Mouse (Mus musculus): ENCODE measurements at regions not wholly inside any gene's neighbourhood (a gene's known extent, or its start where the extent isn't known, plus 50 kb on each side); places are given as distances from the start of the nearest gene placed in this dataset.
"Not testable (repeated sequence)": the region's sequence is repeated elsewhere in the genome, so short reads cannot be mapped to it uniquely, and the experiment has no call there.

- Histone ChIP-seq H3K36me3 (ENCODE audit: insufficient read depth, low read length) (no peaks in the 10 kb centered on the region), H3K27me3 (ENCODE audit: insufficient read depth, low read length) (no peaks in the 10 kb centered on the region), H3K27ac (ENCODE audit: low read depth, low read length) (no peak overlapping the region), H3K4me3 (ENCODE audit: low read depth, low read length) (no peak overlapping the region), H3K9ac (replicated peaks; ENCODE audit: low read length, poor library complexity, severe bottlenecking) (no peak overlapping the region), H3K9me3 (ENCODE audit: low read length) (no peaks in the 10 kb centered on the region), H3K4me1 (ENCODE audit: insufficient read depth, low read length) (no peaks in the 10 kb centered on the region), H3K4me2 (ENCODE audit: low read depth, low read length, poor library complexity, severe bottlenecking) (no peak overlapping the region)
- TF ChIP-seq CTCF (IDR thresholded peaks at IDR 0.05) = no peak
- 39% methylated on average over 2 of the region's 2 CpGs for WGBS
- no peak for ATAC-seq (ENCODE audit: low FRiP score)
- DNase-seq (ENCODE audit: low spot score) = no peak
Observed at GRCm38 (mm10) chr6:4277245-4277890, 190.6 kb upstream of the Bet1 start.

- no peak for TF ChIP-seq CTCF (IDR thresholded peaks at IDR 0.05)
- no peak overlapping the region for H3K9ac ChIP-seq (replicated peaks; ENCODE audit: low read length, poor library complexity, severe bottlenecking)
- no peaks in the 10 kb centered on the region for H3K36me3 ChIP-seq (ENCODE audit: insufficient read depth, low read length)
- H3K4me1 ChIP-seq (ENCODE audit: insufficient read depth, low read length) = no peaks in the 10 kb centered on the region
- H3K27ac ChIP-seq (ENCODE audit: low read depth, low read length) = no peak overlapping the region
- 81% methylated on average over 2 of the region's 2 CpGs for WGBS
- H3K9me3 ChIP-seq (ENCODE audit: low read length) = no peaks in the 10 kb centered on the region
- peak; percentile 3 for DNase-seq (ENCODE audit: low spot score)
- no peaks in the 10 kb centered on the region for H3K27me3 ChIP-seq (ENCODE audit: insufficient read depth, low read length)
- H3K4me2 ChIP-seq (ENCODE audit: low read depth, low read length, poor library complexity, severe bottlenecking) = no peak overlapping the region
- ATAC-seq (ENCODE audit: low FRiP score) = no peak
- H3K4me3 ChIP-seq (ENCODE audit: low read depth, low read length) = no peak overlapping the region
Observed at GRCm38 (mm10) chr6:4291380-4291779, 204.6 kb upstream of the Bet1 start.

GRCm38 (mm10) chr6:4303410-4303809 is 201.2 kb upstream of the Col1a2 start:
- H3K9me3 ChIP-seq (ENCODE audit: low read length); H3K9ac ChIP-seq (replicated peaks; ENCODE audit: low read length, poor library complexity, severe bottlenecking); DNase-seq (ENCODE audit: low spot score); H3K4me3 ChIP-seq (ENCODE audit: low read depth, low read length); ATAC-seq (ENCODE audit: low FRiP score); H3K27ac ChIP-seq (ENCODE audit: low read depth, low read length); H3K4me2 ChIP-seq (ENCODE audit: low read depth, low read length, poor library complexity, severe bottlenecking); H3K36me3 ChIP-seq (ENCODE audit: insufficient read depth, low read length); H3K4me1 ChIP-seq (ENCODE audit: insufficient read depth, low read length); H3K27me3 ChIP-seq (ENCODE audit: insufficient read depth, low read length): not testable (repeated sequence)

- Histone ChIP-seq H3K4me2 (ENCODE audit: low read depth, low read length, poor library complexity, severe bottlenecking) (no peak overlapping the region), H3K4me1 (ENCODE audit: insufficient read depth, low read length) (no peaks in the 10 kb centered on the region), H3K9ac (replicated peaks; ENCODE audit: low read length, poor library complexity, severe bottlenecking) (no peak overlapping the region), H3K9me3 (ENCODE audit: low read length) (no peaks in the 10 kb centered on the region), H3K36me3 (ENCODE audit: insufficient read depth, low read length) (no peaks in the 10 kb centered on the region), H3K4me3 (ENCODE audit: low read depth, low read length) (no peak overlapping the region), H3K27ac (ENCODE audit: low read depth, low read length) (no peak overlapping the region), H3K27me3 (ENCODE audit: insufficient read depth, low read length) (no peaks in the 10 kb centered on the region)
- ATAC-seq (ENCODE audit: low FRiP score) (no peak), DNase-seq (ENCODE audit: low spot score) (no peak)
- no peak for TF ChIP-seq CTCF (IDR thresholded peaks at IDR 0.05)
- WGBS = 90% methylated on average over 4 of the region's 4 CpGs
Observed at GRCm38 (mm10) chr6:4349953-4350352, 154.7 kb upstream of the Col1a2 start.

GRCm38 (mm10) chr6:4362220-4362619 is 142.4 kb upstream of the Col1a2 start:
- H3K36me3 ChIP-seq (ENCODE audit: insufficient read depth, low read length) = no peaks in the 10 kb centered on the region
- no peak for DNase-seq (ENCODE audit: low spot score)
- ATAC-seq (ENCODE audit: low FRiP score) = no peak
- H3K4me2 ChIP-seq (ENCODE audit: low read depth, low read length, poor library complexity, severe bottlenecking) = no peak overlapping the region
- H3K4me3 ChIP-seq (ENCODE audit: low read depth, low read length) = no peak overlapping the region
- H3K27ac ChIP-seq (ENCODE audit: low read depth, low read length) = no peak overlapping the region
- no peaks in the 10 kb centered on the region for H3K27me3 ChIP-seq (ENCODE audit: insufficient read depth, low read length)
- H3K4me1 ChIP-seq (ENCODE audit: insufficient read depth, low read length) = no peaks in the 10 kb centered on the region
- H3K9ac ChIP-seq (replicated peaks; ENCODE audit: low read length, poor library complexity, severe bottlenecking) = no peak overlapping the region
- no peak for TF ChIP-seq CTCF (IDR thresholded peaks at IDR 0.05)
- 96% methylated on average over 2 of the region's 2 CpGs for WGBS
- no peaks in the 10 kb centered on the region for H3K9me3 ChIP-seq (ENCODE audit: low read length)

GRCm38 (mm10) chr6:4375465-4376037 is 129.1 kb upstream of the Col1a2 start:
- Histone ChIP-seq H3K4me2 (ENCODE audit: low read depth, low read length, poor library complexity, severe bottlenecking) (no peak overlapping the region), H3K36me3 (ENCODE audit: insufficient read depth, low read length) (no peaks in the 10 kb centered on the region), H3K27me3 (ENCODE audit: insufficient read depth, low read length) (no peaks in the 10 kb centered on the region), H3K9me3 (ENCODE audit: low read length) (no peaks in the 10 kb centered on the region), H3K4me3 (ENCODE audit: low read depth, low read length) (no peak overlapping the region), H3K4me1 (ENCODE audit: insufficient read depth, low read length) (no peaks in the 10 kb centered on the region), H3K9ac (replicated peaks; ENCODE audit: low read length, poor library complexity, severe bottlenecking) (no peak overlapping the region), H3K27ac (ENCODE audit: low read depth, low read length) (no peak overlapping the region)
- 0 out of 2 replicates have a peak, but pooled peaks have one; percentile 41 for ATAC-seq (ENCODE audit: low FRiP score)
- DNase-seq (ENCODE audit: low spot score) = peak; percentile 41
- WGBS = 63% methylated on average over 12 of the region's 12 CpGs
- no peak for TF ChIP-seq CTCF (IDR thresholded peaks at IDR 0.05)

All from midbrain, postnatal 0 days (tissue).